Mouse (Mus musculus): ENCODE results near the gene Xrn1.
A peak's percentile ranks its signal among the peaks of the same experiment; 100 is the strongest.
"Not testable (repeated sequence)": the region's sequence is repeated elsewhere in the genome, so short reads cannot be mapped to it uniquely, and the experiment has no call there.

Gene Xrn1

GRCm38 (mm10) chr9:95954585-95955461 is at the start of gene Xrn1:
TSS of gene Xrn1 (plus strand) at chr9:95954760.
- ATAC-seq (ENCODE audit: low TSS enrichment) = peak; percentile 99

GRCm38 (mm10) chr9:95932855-95933254 is 21.7 kb upstream of the Xrn1 start:
- ATAC-seq (ENCODE audit: low TSS enrichment) = no peak

- ATAC-seq (ENCODE audit: low TSS enrichment) = no peak
Observed at GRCm38 (mm10) chr9:95953658-95954057, 902 bp upstream of the Xrn1 start.

- peak; percentile 58 for ATAC-seq (ENCODE audit: low TSS enrichment)
Observed at GRCm38 (mm10) chr9:95954226-95954584, 355 bp upstream of the Xrn1 start.

- no peak for ATAC-seq (ENCODE audit: low TSS enrichment)
Observed at GRCm38 (mm10) chr9:95957611-95958010, 3.1 kb downstream of the Xrn1 start.

- no peak for ATAC-seq (ENCODE audit: low TSS enrichment)
Observed at GRCm38 (mm10) chr9:95958041-95958730, 3.6 kb downstream of the Xrn1 start.

GRCm38 (mm10) chr9:95958731-95959105 is 4.2 kb downstream of the Xrn1 start:
- not testable (repeated sequence) for ATAC-seq (ENCODE audit: low TSS enrichment)

- ATAC-seq (ENCODE audit: low TSS enrichment) = no peak
Observed at GRCm38 (mm10) chr9:95959246-95959645, 4.7 kb downstream of the Xrn1 start.

- no peak for ATAC-seq (ENCODE audit: low TSS enrichment)
Observed at GRCm38 (mm10) chr9:95959732-95960428, 5.3 kb downstream of the Xrn1 start.

- no peak for ATAC-seq (ENCODE audit: low TSS enrichment)
Observed at GRCm38 (mm10) chr9:95961058-95961457, 6.5 kb downstream of the Xrn1 start.

GRCm38 (mm10) chr9:95964037-95964436 is 9.5 kb downstream of the Xrn1 start:
- no peak for ATAC-seq (ENCODE audit: low TSS enrichment)

- no peak for ATAC-seq (ENCODE audit: low TSS enrichment)
Observed at GRCm38 (mm10) chr9:95978279-95978678, 23.7 kb downstream of the Xrn1 start.

- ATAC-seq (ENCODE audit: low TSS enrichment) = no peak
Observed at GRCm38 (mm10) chr9:95979896-95980295, 25.3 kb downstream of the Xrn1 start.

- ATAC-seq (ENCODE audit: low TSS enrichment) = no peak
Observed at GRCm38 (mm10) chr9:95992255-95992654, 37.7 kb downstream of the Xrn1 start.

GRCm38 (mm10) chr9:96004455-96004854 is 49.9 kb downstream of the Xrn1 start:
- ATAC-seq (ENCODE audit: low TSS enrichment) = no peak

GRCm38 (mm10) chr9:96010664-96011063 is 56.1 kb downstream of the Xrn1 start:
- ATAC-seq (ENCODE audit: low TSS enrichment) = no peak

- no peak for ATAC-seq (ENCODE audit: low TSS enrichment)
Observed at GRCm38 (mm10) chr9:96023921-96024320, 69.4 kb downstream of the Xrn1 start.

- ATAC-seq (ENCODE audit: low TSS enrichment) = no peak
Observed at GRCm38 (mm10) chr9:96027913-96028312, 73.4 kb downstream of the Xrn1 start.

GRCm38 (mm10) chr9:96028818-96029217 is 74.3 kb downstream of the Xrn1 start:
- ATAC-seq (ENCODE audit: low TSS enrichment) = no peak

- ATAC-seq (ENCODE audit: low TSS enrichment) = no peak
Observed at GRCm38 (mm10) chr9:96029886-96030285, 75.3 kb downstream of the Xrn1 start.

- no peak for ATAC-seq (ENCODE audit: low TSS enrichment)
Observed at GRCm38 (mm10) chr9:96035371-96036086, 81.0 kb downstream of the Xrn1 start.

- ATAC-seq (ENCODE audit: low TSS enrichment) = no peak
Observed at GRCm38 (mm10) chr9:96044214-96044613, 89.7 kb downstream of the Xrn1 start.
